Mouse (Mus musculus): ENCODE data around the gene Serp2. TPM values are rescaled to one million over a fixed set of nuclear protein-coding genes. Genes with fewer than 3 reads are reported as not detected.

Gene Serp2
- polyA plus RNA-seq, 1 experiment from 2014 or later = 9.2 TPM

GRCm38 (mm10) chr14:76535096-76535495 is 21.6 kb downstream of the Serp2 start:
- H3K4me2 ChIP-seq = no peak overlapping the region
- H3K9ac ChIP-seq = no peak overlapping the region
- H3K27me3 ChIP-seq (replicated peaks) = no peaks in the 10 kb centered on the region
- H3K4me3 ChIP-seq (replicated peaks) = no peak overlapping the region
- no peaks in the 10 kb centered on the region for H3K36me3 ChIP-seq
- H3K4me1 ChIP-seq = peaks cover 15% of the 10 kb centered on the region
- WGBS = 59% methylated on average over 1 of the region's 1 CpGs
- no peak for ATAC-seq (ENCODE audit: insufficient read depth, low FRiP score, low read depth)
- H3K27ac ChIP-seq = no peak overlapping the region
- H3K9me3 ChIP-seq = no peaks in the 10 kb centered on the region

GRCm38 (mm10) chr14:76533170-76533815 is 23.4 kb downstream of the Serp2 start:
- Histone ChIP-seq H3K27ac (peak overlapping the region; percentile 37), H3K9ac (no peak overlapping the region), H3K4me3 (replicated peaks) (0 out of 2 replicates have a peak overlapping the region, but pooled peaks have one; percentile 4), H3K27me3 (replicated peaks) (no peaks in the 10 kb centered on the region), H3K9me3 (no peaks in the 10 kb centered on the region), H3K36me3 (no peaks in the 10 kb centered on the region), H3K4me2 (peak overlapping the region; percentile 45), H3K4me1 (peaks cover 24% of the 10 kb centered on the region)
- 8% methylated on average over 10 of the region's 10 CpGs for WGBS
- ATAC-seq (ENCODE audit: insufficient read depth, low FRiP score, low read depth) = peak; percentile 52; the same call in 1 of the 2 replicates

GRCm38 (mm10) chr14:76532257-76533169 is 24.2 kb downstream of the Serp2 start:
- Histone ChIP-seq H3K9ac (no peak overlapping the region), H3K4me1 (peaks cover 28% of the 10 kb centered on the region), H3K4me2 (peak overlapping the region; percentile 45), H3K27me3 (replicated peaks) (no peaks in the 10 kb centered on the region), H3K9me3 (no peaks in the 10 kb centered on the region), H3K36me3 (no peaks in the 10 kb centered on the region), H3K27ac (peak overlapping the region; percentile 37; the same call in 1 of the 2 replicates), H3K4me3 (replicated peaks) (0 out of 2 replicates have a peak overlapping the region, but pooled peaks have one; percentile 4)
- peak; percentile 85 for ATAC-seq (ENCODE audit: insufficient read depth, low FRiP score, low read depth)
- WGBS = 37% methylated on average over 20 of the region's 20 CpGs

- H3K4me1 ChIP-seq = peaks cover 34% of the 10 kb centered on the region
These were observed 25.5 kb downstream of the Serp2 start for GRCm38 (mm10) chr14:76531027-76531660.

GRCm38 (mm10) chr14:76528641-76529040 is 28.0 kb downstream of the Serp2 start:
- Histone ChIP-seq H3K36me3 (no peaks in the 10 kb centered on the region), H3K9ac (no peak overlapping the region), H3K4me2 (no peak overlapping the region), H3K4me3 (replicated peaks) (no peak overlapping the region), H3K27me3 (replicated peaks) (no peaks in the 10 kb centered on the region), H3K9me3 (no peaks in the 10 kb centered on the region), H3K4me1 (peaks cover 33% of the 10 kb centered on the region), H3K27ac (peak overlapping the region; percentile 19; the same call in 1 of the 2 replicates)
- WGBS = 44% methylated on average over 5 of the region's 5 CpGs
- no peak for ATAC-seq (ENCODE audit: insufficient read depth, low FRiP score, low read depth)

More at GRCm38 (mm10) chr14:76531027-76531660, 25.5 kb downstream of the Serp2 start:
- Histone ChIP-seq H3K9ac (no peak overlapping the region), H3K9me3 (no peaks in the 10 kb centered on the region), H3K4me3 (replicated peaks) (no peak overlapping the region), H3K27me3 (replicated peaks) (no peaks in the 10 kb centered on the region), H3K27ac (no peak overlapping the region), H3K4me2 (no peak overlapping the region), H3K36me3 (no peaks in the 10 kb centered on the region)
- 86% methylated on average over 7 of the region's 7 CpGs for WGBS
- ATAC-seq (ENCODE audit: insufficient read depth, low FRiP score, low read depth) = no peak

GRCm38 (mm10) chr14:76527758-76528313 is 28.9 kb downstream of the Serp2 start:
- H3K27me3 ChIP-seq (replicated peaks) = no peaks in the 10 kb centered on the region
- H3K4me3 ChIP-seq (replicated peaks) = no peak overlapping the region
- H3K27ac ChIP-seq = peak overlapping the region; percentile 19; the same call in 1 of the 2 replicates
- H3K9me3 ChIP-seq = no peaks in the 10 kb centered on the region
- no peaks in the 10 kb centered on the region for H3K36me3 ChIP-seq
- 51% methylated on average over 9 of the region's 9 CpGs for WGBS
- H3K9ac ChIP-seq = no peak overlapping the region
- H3K4me2 ChIP-seq = no peak overlapping the region
- ATAC-seq (ENCODE audit: insufficient read depth, low FRiP score, low read depth) = no peak
- H3K4me1 ChIP-seq = peaks cover 25% of the 10 kb centered on the region

- no peak for ATAC-seq (ENCODE audit: insufficient read depth, low FRiP score, low read depth)
- no peak overlapping the region for H3K9ac ChIP-seq
- peaks cover 23% of the 10 kb centered on the region for H3K4me1 ChIP-seq
- H3K27ac ChIP-seq = 0 out of 2 replicates have a peak overlapping the region, but pooled peaks have one; percentile 31
- H3K4me2 ChIP-seq = no peak overlapping the region
- 84% methylated on average over 20 of the region's 20 CpGs for WGBS
- H3K36me3 ChIP-seq = no peaks in the 10 kb centered on the region
- no peaks in the 10 kb centered on the region for H3K27me3 ChIP-seq (replicated peaks)
- H3K4me3 ChIP-seq (replicated peaks) = no peak overlapping the region
- H3K9me3 ChIP-seq = no peaks in the 10 kb centered on the region
These were observed 29.5 kb downstream of the Serp2 start for GRCm38 (mm10) chr14:76527030-76527719.

GRCm38 (mm10) chr14:76526467-76526866 is 30.2 kb downstream of the Serp2 start:
- Histone ChIP-seq H3K36me3 (no peaks in the 10 kb centered on the region), H3K9ac (no peak overlapping the region), H3K4me1 (peaks cover 23% of the 10 kb centered on the region), H3K4me3 (replicated peaks) (no peak overlapping the region), H3K27ac (no peak overlapping the region), H3K27me3 (replicated peaks) (no peaks in the 10 kb centered on the region), H3K4me2 (no peak overlapping the region), H3K9me3 (no peaks in the 10 kb centered on the region)
- no peak for ATAC-seq (ENCODE audit: insufficient read depth, low FRiP score, low read depth)
- 63% methylated on average over 6 of the region's 6 CpGs for WGBS

GRCm38 (mm10) chr14:76523344-76523743 is 33.3 kb downstream of the Serp2 start:
- WGBS = 79% methylated on average over 1 of the region's 1 CpGs
- no peak for ATAC-seq (ENCODE audit: insufficient read depth, low FRiP score, low read depth)
- peaks cover 15% of the 10 kb centered on the region for H3K4me1 ChIP-seq
- H3K9me3 ChIP-seq = no peaks in the 10 kb centered on the region
- H3K4me3 ChIP-seq (replicated peaks) = no peak overlapping the region
- H3K36me3 ChIP-seq = no peaks in the 10 kb centered on the region
- H3K9ac ChIP-seq = no peak overlapping the region
- H3K27ac ChIP-seq = no peak overlapping the region
- H3K4me2 ChIP-seq = no peak overlapping the region
- H3K27me3 ChIP-seq (replicated peaks) = no peaks in the 10 kb centered on the region

- WGBS = 91% methylated on average over 3 of the region's 3 CpGs
- Histone ChIP-seq H3K27me3 (replicated peaks) (no peaks in the 10 kb centered on the region), H3K9ac (no peak overlapping the region)
These were observed 35.4 kb downstream of the Serp2 start for GRCm38 (mm10) chr14:76521308-76521707.

GRCm38 (mm10) chr14:76520606-76521005 is 36.1 kb downstream of the Serp2 start:
- Histone ChIP-seq H3K9me3 (no peaks in the 10 kb centered on the region), H3K36me3 (no peaks in the 10 kb centered on the region), H3K4me1 (0 out of 2 replicates have a peak, but pooled peaks cover 3% of the 10 kb centered on the region), H3K9ac (no peak overlapping the region), H3K27ac (no peak overlapping the region), H3K4me3 (replicated peaks) (no peak overlapping the region), H3K4me2 (no peak overlapping the region), H3K27me3 (replicated peaks) (no peaks in the 10 kb centered on the region)
- 34% methylated on average over 4 of the region's 4 CpGs for WGBS
- ATAC-seq (ENCODE audit: insufficient read depth, low FRiP score, low read depth) = peak; percentile 84

More at GRCm38 (mm10) chr14:76521308-76521707, 35.4 kb downstream of the Serp2 start:
- H3K4me2 ChIP-seq = no peak overlapping the region
- no peak overlapping the region for H3K27ac ChIP-seq
- no peak for ATAC-seq (ENCODE audit: insufficient read depth, low FRiP score, low read depth)
- no peaks in the 10 kb centered on the region for H3K36me3 ChIP-seq
- no peaks in the 10 kb centered on the region for H3K9me3 ChIP-seq
- no peak overlapping the region for H3K4me3 ChIP-seq (replicated peaks)
- 0 out of 2 replicates have a peak, but pooled peaks cover 3% of the 10 kb centered on the region for H3K4me1 ChIP-seq
